Mouse (Mus musculus): Measurements from ENCODE around the gene Exo5. TPM values are rescaled to one million over a fixed set of nuclear protein-coding genes. Genes with fewer than 3 reads are reported as not detected.
A peak's percentile ranks its signal among the peaks of the same experiment; 100 is the strongest.

Exo5 gene
- polyA plus RNA-seq, 1 experiment from 2014 or later: 20.4 TPM

GRCm38 (mm10) chr4:120888884-120889283 is 35.9 kb downstream of the Exo5 start:
- WGBS: 56% methylated on average over 8 of the region's 8 CpGs

GRCm38 (mm10) chr4:120887381-120888112 is 37.3 kb downstream of the Exo5 start:
- Histone ChIP-seq H3K9me3 (replicated peaks; ENCODE audit: low read length) (no peaks in the 10 kb centered on the region), H3K4me1 (replicated peaks; ENCODE audit: insufficient read depth, low read length) (no peaks in the 10 kb centered on the region), H3K36me3 (ENCODE audit: insufficient read depth, low read length) (no peaks in the 10 kb centered on the region), H3K4me2 (ENCODE audit: low read length) (no peak overlapping the region), H3K27me3 (ENCODE audit: insufficient read depth, low read length) (no peaks in the 10 kb centered on the region), H3K4me3 (replicated peaks; ENCODE audit: low read depth, low read length) (no peak overlapping the region), H3K27ac (no peak overlapping the region), H3K9ac (ENCODE audit: low read depth, low read length) (no peak overlapping the region)
- peak; percentile 64 for DNase-seq (ENCODE audit: low spot score)
- ATAC-seq (replicated peaks; ENCODE audit: low FRiP score, low read depth): no peak
- whole genome bisulfite sequencing: 31% methylated on average over 8 of the region's 8 CpGs
- TF ChIP-seq CTCF (IDR thresholded peaks at IDR 0.05; ENCODE audit: low read depth): peak; percentile 75

More at GRCm38 (mm10) chr4:120888884-120889283, 35.9 kb downstream of the Exo5 start:
- Histone ChIP-seq H3K9me3 (replicated peaks; ENCODE audit: low read length) (no peaks in the 10 kb centered on the region), H3K4me2 (ENCODE audit: low read length) (no peak overlapping the region), H3K36me3 (ENCODE audit: insufficient read depth, low read length) (no peaks in the 10 kb centered on the region), H3K27ac (no peak overlapping the region), H3K27me3 (ENCODE audit: insufficient read depth, low read length) (no peaks in the 10 kb centered on the region), H3K4me1 (replicated peaks; ENCODE audit: insufficient read depth, low read length) (no peaks in the 10 kb centered on the region), H3K9ac (ENCODE audit: low read depth, low read length) (no peak overlapping the region), H3K4me3 (replicated peaks; ENCODE audit: low read depth, low read length) (no peak overlapping the region)
- ATAC-seq (replicated peaks; ENCODE audit: low FRiP score, low read depth) (no peak), DNase-seq (ENCODE audit: low spot score) (no peak)
- TF ChIP-seq CTCF (IDR thresholded peaks at IDR 0.05; ENCODE audit: low read depth): no peak

GRCm38 (mm10) chr4:120886811-120887210 is 38.0 kb downstream of the Exo5 start:
- 79% methylated on average over 5 of the region's 5 CpGs for WGBS
- TF ChIP-seq CTCF (IDR thresholded peaks at IDR 0.05; ENCODE audit: low read depth): no peak
- DNase-seq (ENCODE audit: low spot score) (no peak), ATAC-seq (replicated peaks; ENCODE audit: low FRiP score, low read depth) (no peak)
- Histone ChIP-seq H3K36me3 (ENCODE audit: insufficient read depth, low read length) (no peaks in the 10 kb centered on the region), H3K4me2 (ENCODE audit: low read length) (no peak overlapping the region), H3K9ac (ENCODE audit: low read depth, low read length) (no peak overlapping the region), H3K4me3 (replicated peaks; ENCODE audit: low read depth, low read length) (no peak overlapping the region), H3K27me3 (ENCODE audit: insufficient read depth, low read length) (no peaks in the 10 kb centered on the region), H3K4me1 (replicated peaks; ENCODE audit: insufficient read depth, low read length) (no peaks in the 10 kb centered on the region), H3K27ac (no peak overlapping the region), H3K9me3 (replicated peaks; ENCODE audit: low read length) (no peaks in the 10 kb centered on the region)

- H3K4me3 ChIP-seq (replicated peaks; ENCODE audit: low read depth, low read length): no peak overlapping the region
- ATAC-seq (replicated peaks; ENCODE audit: low FRiP score, low read depth) (no peak), DNase-seq (ENCODE audit: low spot score) (no peak)
- no peak for TF ChIP-seq CTCF (IDR thresholded peaks at IDR 0.05; ENCODE audit: low read depth)
- H3K27ac ChIP-seq: no peak overlapping the region
- no peaks in the 10 kb centered on the region for H3K36me3 ChIP-seq (ENCODE audit: insufficient read depth, low read length)
- 34% methylated on average over 4 of the region's 4 CpGs for WGBS
- no peak overlapping the region for H3K4me2 ChIP-seq (ENCODE audit: low read length)
- H3K27me3 ChIP-seq (ENCODE audit: insufficient read depth, low read length): no peaks in the 10 kb centered on the region
- H3K4me1 ChIP-seq (replicated peaks; ENCODE audit: insufficient read depth, low read length): no peaks in the 10 kb centered on the region
- H3K9ac ChIP-seq (ENCODE audit: low read depth, low read length): no peak overlapping the region
- no peaks in the 10 kb centered on the region for H3K9me3 ChIP-seq (replicated peaks; ENCODE audit: low read length)
These were observed 38.7 kb downstream of the Exo5 start for GRCm38 (mm10) chr4:120886131-120886530.

GRCm38 (mm10) chr4:120885208-120886120 is 39.4 kb downstream of the Exo5 start:
- H3K27ac ChIP-seq: no peak overlapping the region
- H3K9ac ChIP-seq (ENCODE audit: low read depth, low read length): no peak overlapping the region
- no peak overlapping the region for H3K4me2 ChIP-seq (ENCODE audit: low read length)
- WGBS: 51% methylated on average over 13 of the region's 13 CpGs
- no peaks in the 10 kb centered on the region for H3K4me1 ChIP-seq (replicated peaks; ENCODE audit: insufficient read depth, low read length)
- H3K4me3 ChIP-seq (replicated peaks; ENCODE audit: low read depth, low read length): no peak overlapping the region
- H3K36me3 ChIP-seq (ENCODE audit: insufficient read depth, low read length): no peaks in the 10 kb centered on the region
- ATAC-seq (replicated peaks; ENCODE audit: low FRiP score, low read depth) (no peak), DNase-seq (ENCODE audit: low spot score) (no peak)
- H3K9me3 ChIP-seq (replicated peaks; ENCODE audit: low read length): no peaks in the 10 kb centered on the region
- no peaks in the 10 kb centered on the region for H3K27me3 ChIP-seq (ENCODE audit: insufficient read depth, low read length)
- no peak for TF ChIP-seq CTCF (IDR thresholded peaks at IDR 0.05; ENCODE audit: low read depth)

- H3K4me2 ChIP-seq (ENCODE audit: low read length): no peak overlapping the region
- no peaks in the 10 kb centered on the region for H3K36me3 ChIP-seq (ENCODE audit: insufficient read depth, low read length)
- no peak overlapping the region for H3K4me3 ChIP-seq (replicated peaks; ENCODE audit: low read depth, low read length)
- no peak for DNase-seq (ENCODE audit: low spot score)
- H3K27ac ChIP-seq: no peak overlapping the region
- ATAC-seq (replicated peaks; ENCODE audit: low FRiP score, low read depth): no peak
- no peak overlapping the region for H3K9ac ChIP-seq (ENCODE audit: low read depth, low read length)
- no peaks in the 10 kb centered on the region for H3K4me1 ChIP-seq (replicated peaks; ENCODE audit: insufficient read depth, low read length)
- no peak for TF ChIP-seq CTCF (IDR thresholded peaks at IDR 0.05; ENCODE audit: low read depth)
- no peaks in the 10 kb centered on the region for H3K9me3 ChIP-seq (replicated peaks; ENCODE audit: low read length)
- no peaks in the 10 kb centered on the region for H3K27me3 ChIP-seq (ENCODE audit: insufficient read depth, low read length)
- WGBS: 47% methylated on average over 5 of the region's 5 CpGs
These were observed 42.7 kb downstream of the Exo5 start for GRCm38 (mm10) chr4:120882002-120882625.

Data from kidney, postnatal 0 days (tissue).